Mouse (Mus musculus) splenic B cell, adult 2 months (primary cell): Measurements from ENCODE around the gene Tctex1d2.

ENCODE experiments used
- DNase-seq: peaks from one replicate; pipeline ENCODE4 v3.0.0-alpha.2; 2011; ENCODE audit warnings: low read depth, low spot score
- H3K27me3 ChIP-seq: 2 replicates; pipeline ENCODE4 v1.6.1; 2012; ENCODE audit warnings: mild to moderate bottlenecking, low read length, moderate library complexity, mixed read lengths; ENCODE audit not compliant: control insufficient read depth, poor library complexity, insufficient read depth, severe bottlenecking
- H3K36me3 ChIP-seq: 2 replicates; pipeline ENCODE4 v1.6.1; 2012; ENCODE audit warnings: mild to moderate bottlenecking, low read length, moderate library complexity, mixed read lengths; ENCODE audit not compliant: control insufficient read depth, poor library complexity, insufficient read depth, severe bottlenecking

Tctex1d2 gene

GRCm38 (mm10) chr16:32445558-32445957 is 26.1 kb downstream of the Tctex1d2 start:
- no peak for DNase-seq
- no peaks in the 10 kb centered on the region for H3K27me3 ChIP-seq

GRCm38 (mm10) chr16:32446563-32447138 is 27.1 kb downstream of the Tctex1d2 start:
- DNase-seq = no peak
- 0 out of 2 replicates have a peak, but pooled peaks cover under 1% of the 10 kb centered on the region for H3K36me3 ChIP-seq
- H3K27me3 ChIP-seq = no peaks in the 10 kb centered on the region

More at GRCm38 (mm10) chr16:32445558-32445957, 26.1 kb downstream of the Tctex1d2 start:
- no peaks in the 10 kb centered on the region for H3K36me3 ChIP-seq

GRCm38 (mm10) chr16:32449665-32450064 is 30.2 kb downstream of the Tctex1d2 start:
- Histone ChIP-seq H3K36me3 (peaks cover 2% of the 10 kb centered on the region; the same call in 1 of the 2 replicates), H3K27me3 (no peaks in the 10 kb centered on the region)
- DNase-seq = no peak

- no peaks in the 10 kb centered on the region for H3K27me3 ChIP-seq
- no peak for DNase-seq
- peaks cover 2% of the 10 kb centered on the region; the same call in 1 of the 2 replicates for H3K36me3 ChIP-seq
These were observed 30.6 kb downstream of the Tctex1d2 start for GRCm38 (mm10) chr16:32450133-32450532.

GRCm38 (mm10) chr16:32453102-32453501 is 33.6 kb downstream of the Tctex1d2 start:
- no peak for DNase-seq
- Histone ChIP-seq H3K36me3 (peaks cover 4% of the 10 kb centered on the region; the same call in 1 of the 2 replicates), H3K27me3 (no peaks in the 10 kb centered on the region)

GRCm38 (mm10) chr16:32454646-32455045 is 35.1 kb downstream of the Tctex1d2 start:
- peaks cover 4% of the 10 kb centered on the region; the same call in 1 of the 2 replicates for H3K36me3 ChIP-seq

GRCm38 (mm10) chr16:32456086-32456485 is 36.6 kb downstream of the Tctex1d2 start:
- DNase-seq = no peak
- Histone ChIP-seq H3K27me3 (no peaks in the 10 kb centered on the region), H3K36me3 (peaks cover 4% of the 10 kb centered on the region; the same call in 1 of the 2 replicates)

More at GRCm38 (mm10) chr16:32454646-32455045, 35.1 kb downstream of the Tctex1d2 start:
- no peak for DNase-seq
- H3K27me3 ChIP-seq = no peaks in the 10 kb centered on the region

- no peaks in the 10 kb centered on the region for H3K27me3 ChIP-seq
- no peak for DNase-seq
- H3K36me3 ChIP-seq = peaks cover 3% of the 10 kb centered on the region; the same call in 1 of the 2 replicates
These were observed 37.3 kb downstream of the Tctex1d2 start for GRCm38 (mm10) chr16:32456761-32457160.

GRCm38 (mm10) chr16:32457589-32458386 is 38.3 kb downstream of the Tctex1d2 start:
- H3K27me3 ChIP-seq = no peaks in the 10 kb centered on the region
- 0 out of 2 replicates have a peak, but pooled peaks cover 2% of the 10 kb centered on the region for H3K36me3 ChIP-seq
- peak; percentile 74 for DNase-seq

- no peaks in the 10 kb centered on the region for H3K27me3 ChIP-seq
- H3K36me3 ChIP-seq = peaks cover 4% of the 10 kb centered on the region; the same call in 1 of the 2 replicates
- peak; percentile 20 for DNase-seq
These were observed 41.0 kb downstream of the Tctex1d2 start for GRCm38 (mm10) chr16:32460518-32460917.

GRCm38 (mm10) chr16:32461713-32462112 is 42.2 kb downstream of the Tctex1d2 start:
- no peaks in the 10 kb centered on the region for H3K27me3 ChIP-seq
- H3K36me3 ChIP-seq = peaks cover 4% of the 10 kb centered on the region; the same call in 1 of the 2 replicates
- DNase-seq = no peak

GRCm38 (mm10) chr16:32462950-32463349 is 43.4 kb downstream of the Tctex1d2 start:
- DNase-seq = no peak
- no peaks in the 10 kb centered on the region for H3K27me3 ChIP-seq

GRCm38 (mm10) chr16:32463426-32463825 is 43.9 kb downstream of the Tctex1d2 start:
- Histone ChIP-seq H3K36me3 (peaks cover 6% of the 10 kb centered on the region; the same call in 1 of the 2 replicates), H3K27me3 (no peaks in the 10 kb centered on the region)
- no peak for DNase-seq

More at GRCm38 (mm10) chr16:32462950-32463349, 43.4 kb downstream of the Tctex1d2 start:
- H3K36me3 ChIP-seq = peaks cover 4% of the 10 kb centered on the region; the same call in 1 of the 2 replicates

GRCm38 (mm10) chr16:32464908-32465307 is 45.4 kb downstream of the Tctex1d2 start:
- Histone ChIP-seq H3K36me3 (peaks cover 7% of the 10 kb centered on the region), H3K27me3 (no peaks in the 10 kb centered on the region)
- no peak for DNase-seq

- no peak for DNase-seq
- Histone ChIP-seq H3K36me3 (peaks cover 7% of the 10 kb centered on the region; the same call in 1 of the 2 replicates), H3K27me3 (no peaks in the 10 kb centered on the region)
These were observed 49.0 kb downstream of the Tctex1d2 start for GRCm38 (mm10) chr16:32468488-32468887.
